Mouse (Mus musculus) midbrain, postnatal 0 days (tissue): ENCODE measurements around the gene Arsb. TPM values are rescaled to one million over a fixed set of nuclear protein-coding genes. Genes with fewer than 3 reads are reported as not detected.

Experiments
- ATAC-seq: fragments of 200-750 bp; cut with Nextera tagmentation; 2 replicates; pipeline ENCODE4 v1.8.0; 2017; ENCODE audit warnings: moderate number of reproducible peaks, mild to moderate bottlenecking, moderate TSS enrichment, moderate library complexity; ENCODE audit not compliant: low FRiP score
- DNase-seq: peaks from one replicate; pipeline ENCODE4 v3.0.0-alpha.2; 2015; ENCODE audit warnings: low spot score
- H3K27ac ChIP-seq: fragments of 300-500 bp; sonication (generic); 2 replicates; pipeline ENCODE4 v1.5.1; 2014; ENCODE audit warnings: low read depth, mild to moderate bottlenecking, low read length, mixed read lengths
- H3K27me3 ChIP-seq: fragments of 300-500 bp; sonication (generic); 2 replicates; pipeline ENCODE4 v1.6.1; 2014; ENCODE audit warnings: low read length, control low read depth, mixed read lengths; ENCODE audit not compliant: insufficient read depth
- H3K36me3 ChIP-seq: fragments of 300-500 bp; sonication (generic); 2 replicates; pipeline ENCODE4 v1.6.1; 2014; ENCODE audit warnings: low read length, control low read depth, mixed read lengths; ENCODE audit not compliant: insufficient read depth
- H3K4me1 ChIP-seq: fragments of 300-500 bp; sonication (generic); 2 replicates; pipeline ENCODE4 v1.6.1; 2014; ENCODE audit warnings: mild to moderate bottlenecking, control low read depth, antibody characterized with exemption, low read length, mixed read lengths; ENCODE audit not compliant: insufficient read depth
- H3K4me2 ChIP-seq: fragments of 300-500 bp; sonication (generic); 2 replicates; pipeline ENCODE4 v1.6.1; 2014; ENCODE audit warnings: low read depth, mild to moderate bottlenecking, low read length, mixed read lengths; ENCODE audit not compliant: poor library complexity, severe bottlenecking
- H3K4me3 ChIP-seq: fragments of 300-500 bp; sonication (generic); 2 replicates; pipeline ENCODE4 v1.5.1; 2014; ENCODE audit warnings: low read depth, mild to moderate bottlenecking, low read length, moderate library complexity
- H3K9ac ChIP-seq: fragments of 300-500 bp; sonication (generic); replicated peaks from 2 replicates; pipeline ENCODE4 v1.6.1; 2014; ENCODE audit warnings: mild to moderate bottlenecking, low read length, moderate library complexity, mixed read lengths; ENCODE audit not compliant: poor library complexity, severe bottlenecking
- H3K9me3 ChIP-seq: fragments of 300-500 bp; sonication (generic); 2 replicates; pipeline ENCODE4 v1.6.1; 2016; ENCODE audit warnings: low read length, control low read depth
- CTCF ChIP-seq: IDR thresholded peaks from 2 replicates; pipeline ENCODE4 v1.5.1; 2016; ENCODE audit warnings: antibody characterized with exemption, mild to moderate bottlenecking
- WGBS: fragments of 180-500 bp; shearing (Covaris S2); extraction: QIAGEN DNeasy Blood & Tissue Kit; methylation state at CpG from one replicate; pipeline ENCODE4 v1.1.7; 2014; 5-methylcytosine and 5-hydroxymethylcytosine counted together
- polyA plus RNA-seq: library from polyadenylated mRNA; unstranded; fragments of >200 nt; fragmentation: Nextera tagmentation; extraction: Ambion mirVana; gene quantifications from 2 replicates; pipeline ENCODE4 v1.2.1, GENCODE M21; 2015
- total RNA-seq: library from RNA; depleted of rRNA; stranded (reverse); fragments of >200 nt; gene quantifications from 2 replicates; pipeline ENCODE4 v1.2.3, GENCODE M21; 2014

Arsb gene
- total and polyA plus RNA-seq, 2 experiments from 2014 or later: 13.1 to 15.2 TPM

- Histone ChIP-seq H3K36me3 (no peaks in the 10 kb centered on the region), H3K9ac (no peak overlapping the region), H3K27ac (no peak overlapping the region), H3K4me1 (peaks cover 3% of the 10 kb centered on the region; the same call in 1 of the 2 replicates), H3K27me3 (no peaks in the 10 kb centered on the region), H3K9me3 (no peaks in the 10 kb centered on the region), H3K4me3 (no peak overlapping the region), H3K4me2 (no peak overlapping the region)
- 90% methylated on average over 5 of the region's 5 CpGs for WGBS
- DNase-seq (no peak), ATAC-seq (no peak)
- TF ChIP-seq CTCF: no peak
These were observed 11.4 kb downstream of the Arsb start for GRCm38 (mm10) chr13:93782823-93783222.

- ATAC-seq (no peak), DNase-seq (no peak)
- no peak overlapping the region for H3K27ac ChIP-seq
- WGBS: 82% methylated on average over 3 of the region's 3 CpGs
- H3K4me2 ChIP-seq: no peak overlapping the region
- H3K4me3 ChIP-seq: no peak overlapping the region
- no peaks in the 10 kb centered on the region for H3K27me3 ChIP-seq
- H3K4me1 ChIP-seq: peaks cover 3% of the 10 kb centered on the region; the same call in 1 of the 2 replicates
- peak; percentile 29; the same call in 1 of the 2 replicates for TF ChIP-seq CTCF
- 0 out of 2 replicates have a peak, but pooled peaks cover 3% of the 10 kb centered on the region for H3K36me3 ChIP-seq
- no peaks in the 10 kb centered on the region for H3K9me3 ChIP-seq
- H3K9ac ChIP-seq: no peak overlapping the region
These were observed 13.9 kb downstream of the Arsb start for GRCm38 (mm10) chr13:93785329-93785728.

GRCm38 (mm10) chr13:93786051-93786450 lies 14.6 kb downstream of the Arsb start:
- WGBS: 81% methylated on average over 2 of the region's 2 CpGs
- DNase-seq (peak; percentile 50), ATAC-seq (no peak)
- Histone ChIP-seq H3K4me3 (no peak overlapping the region), H3K9me3 (no peaks in the 10 kb centered on the region), H3K4me2 (no peak overlapping the region), H3K27me3 (no peaks in the 10 kb centered on the region), H3K27ac (no peak overlapping the region), H3K9ac (no peak overlapping the region), H3K4me1 (peaks cover 3% of the 10 kb centered on the region; the same call in 1 of the 2 replicates), H3K36me3 (0 out of 2 replicates have a peak, but pooled peaks cover 3% of the 10 kb centered on the region)
- TF ChIP-seq CTCF: no peak

GRCm38 (mm10) chr13:93787647-93788046 lies 16.2 kb downstream of the Arsb start:
- no peak overlapping the region for H3K4me2 ChIP-seq
- peaks cover 3% of the 10 kb centered on the region; the same call in 1 of the 2 replicates for H3K4me1 ChIP-seq
- 44% methylated on average over 8 of the region's 8 CpGs for WGBS
- no peak for TF ChIP-seq CTCF
- no peak overlapping the region for H3K9ac ChIP-seq
- no peak overlapping the region for H3K4me3 ChIP-seq
- 0 out of 2 replicates have a peak, but pooled peaks cover 3% of the 10 kb centered on the region for H3K36me3 ChIP-seq
- ATAC-seq: no peak
- H3K27me3 ChIP-seq: no peaks in the 10 kb centered on the region
- H3K9me3 ChIP-seq: no peaks in the 10 kb centered on the region
- H3K27ac ChIP-seq: no peak overlapping the region
- DNase-seq: peak; percentile 60

GRCm38 (mm10) chr13:93792945-93793642 lies 21.7 kb downstream of the Arsb start:
- TF ChIP-seq CTCF: peak; percentile 75
- Histone ChIP-seq H3K27ac (no peak overlapping the region), H3K9me3 (no peaks in the 10 kb centered on the region), H3K27me3 (no peaks in the 10 kb centered on the region), H3K4me1 (no peaks in the 10 kb centered on the region), H3K4me2 (no peak overlapping the region), H3K4me3 (no peak overlapping the region), H3K36me3 (0 out of 2 replicates have a peak, but pooled peaks cover 3% of the 10 kb centered on the region), H3K9ac (no peak overlapping the region)
- ATAC-seq: peak; percentile 71
- DNase-seq: peak; percentile 85
- 36% methylated on average over 11 of the region's 11 CpGs for WGBS

GRCm38 (mm10) chr13:93793643-93794182 lies 22.3 kb downstream of the Arsb start:
- DNase-seq (peak; percentile 6), ATAC-seq (no peak)
- no peaks in the 10 kb centered on the region for H3K27me3 ChIP-seq
- 0 out of 2 replicates have a peak, but pooled peaks cover 3% of the 10 kb centered on the region for H3K36me3 ChIP-seq
- no peak overlapping the region for H3K27ac ChIP-seq
- 83% methylated on average over 10 of the region's 10 CpGs for WGBS
- no peak overlapping the region for H3K4me3 ChIP-seq
- no peaks in the 10 kb centered on the region for H3K9me3 ChIP-seq
- H3K4me2 ChIP-seq: no peak overlapping the region
- TF ChIP-seq CTCF: no peak
- H3K4me1 ChIP-seq: no peaks in the 10 kb centered on the region
- H3K9ac ChIP-seq: no peak overlapping the region
